Mouse (Mus musculus): ENCODE data around the gene Ppp2r3a.

Ppp2r3a gene

DNA sequence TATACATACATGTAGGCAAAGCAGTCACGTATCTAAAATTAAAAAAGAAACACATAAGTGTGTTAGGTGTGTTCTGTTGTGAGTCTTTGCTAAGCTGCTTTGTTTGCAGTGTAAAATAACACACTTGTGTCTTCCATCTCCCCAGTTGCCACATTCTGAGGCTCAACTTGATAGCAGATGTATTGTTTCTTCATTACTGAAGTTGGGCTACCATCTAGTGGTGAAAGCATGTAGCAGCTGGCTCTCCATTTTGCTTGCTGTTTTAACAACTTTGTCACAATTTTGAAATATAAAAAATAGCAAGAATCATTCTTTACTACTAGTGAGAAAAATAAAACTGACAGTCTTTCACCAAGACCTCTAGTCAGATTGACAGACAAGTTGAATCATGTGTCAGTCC lies 92.2 kb downstream of the Ppp2r3a start:
- peak; percentile 4 to 37 for DNase-seq (ENCODE audit: low spot score in 2 of 2)

- DNase-seq (ENCODE audit: low spot score in 2 of 2), result no peak
Observed at GRCm38 (mm10) chr9:101152872-101153271, 98.7 kb downstream of the Ppp2r3a start.

- DNase-seq (ENCODE audit: low spot score in 2 of 2), result no peak
Observed at GRCm38 (mm10) chr9:101143635-101144034, 108.0 kb downstream of the Ppp2r3a start.

DNA sequence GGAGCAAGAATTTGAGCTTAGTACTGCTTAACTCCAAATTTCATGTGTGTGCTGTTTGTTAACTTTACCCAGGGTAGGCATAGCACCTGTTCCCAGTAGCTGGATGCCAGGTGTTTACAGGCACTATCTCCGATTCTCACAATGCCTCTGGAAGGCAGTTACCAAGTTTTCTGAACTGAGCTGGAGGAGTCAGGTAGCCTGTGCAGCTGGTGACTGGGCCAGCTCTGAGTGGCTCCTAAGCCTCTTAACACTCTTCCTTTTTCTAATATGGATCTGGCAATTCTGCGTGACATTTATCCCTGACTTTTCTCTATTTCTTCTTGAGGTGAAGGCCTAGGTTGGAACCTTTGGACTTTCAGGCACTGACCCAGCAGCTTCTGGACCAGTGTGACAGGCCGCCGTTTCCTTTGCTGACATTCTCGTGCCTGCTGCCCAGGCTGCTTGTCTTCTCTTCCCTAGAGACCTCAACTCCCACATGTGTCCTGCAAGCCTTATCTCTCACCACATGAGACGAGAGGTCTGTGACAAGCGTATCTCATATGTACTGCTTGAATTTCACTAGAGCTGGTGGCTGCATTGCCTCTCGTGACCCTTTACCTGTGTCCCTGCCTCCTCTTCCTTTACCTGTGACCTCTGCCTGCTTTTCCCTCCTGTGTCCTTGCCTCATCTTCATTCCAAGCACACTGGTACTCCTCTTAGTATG lies 137.3 kb downstream of the Ppp2r3a start:
- no peak for DNase-seq (ENCODE audit: low spot score in 2 of 2)

GRCm38 (mm10) chr9:101113317-101113716 lies 138.3 kb downstream of the Ppp2r3a start:
- DNase-seq (ENCODE audit: low spot score in 2 of 2), result no peak

DNA sequence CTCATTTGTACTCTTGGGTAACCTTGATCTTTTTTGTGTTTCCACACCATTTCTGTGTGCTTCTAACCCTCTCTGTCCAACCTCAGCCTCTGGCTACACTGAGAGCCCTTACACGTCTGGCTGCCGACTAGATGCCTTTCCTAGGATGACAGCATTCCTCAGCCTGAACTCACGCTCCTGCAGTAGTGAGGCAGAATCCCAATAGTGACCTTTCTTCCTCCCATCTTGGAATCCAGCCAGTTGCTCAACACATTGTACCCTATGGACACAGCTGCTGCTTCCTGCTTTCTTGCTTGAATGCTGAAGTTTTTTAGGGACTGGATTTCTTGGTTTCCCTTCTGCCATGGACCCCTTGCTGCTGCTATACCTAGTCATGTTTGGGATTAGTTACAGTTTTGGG lies 141.6 kb downstream of the Ppp2r3a start:
- no peak for DNase-seq (ENCODE audit: low spot score in 2 of 2)

- no peak for DNase-seq (ENCODE audit: low spot score in 2 of 2)
Observed at GRCm38 (mm10) chr9:101107386-101107785, 144.2 kb downstream of the Ppp2r3a start.

- no peak for DNase-seq (ENCODE audit: low spot score in 2 of 2)
Observed at GRCm38 (mm10) chr9:101105735-101106134, 145.9 kb downstream of the Ppp2r3a start.

GRCm38 (mm10) chr9:101104931-101105330 lies 146.7 kb downstream of the Ppp2r3a start:
- DNase-seq (ENCODE audit: low spot score in 2 of 2), result no peak

DNA sequence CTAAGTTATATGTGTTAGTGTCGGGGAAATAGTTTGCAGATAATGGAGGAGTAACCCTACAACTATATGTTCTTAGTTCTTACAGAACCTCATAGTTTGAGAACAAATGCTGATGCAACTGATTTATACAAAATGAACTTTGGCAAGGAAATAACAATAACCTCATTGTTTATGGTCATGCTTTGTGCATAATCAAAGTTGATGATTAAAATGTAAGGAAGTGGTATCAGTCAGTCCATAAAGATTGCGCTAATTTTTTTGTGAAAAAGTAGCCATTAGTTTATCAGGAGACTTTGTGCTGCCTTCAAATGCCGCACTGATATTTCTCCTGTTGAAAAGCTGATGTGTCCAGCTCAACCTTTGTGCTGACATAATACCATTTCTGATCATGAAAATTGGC lies 149.3 kb downstream of the Ppp2r3a start:
- no peak for DNase-seq (ENCODE audit: low spot score in 2 of 2)

DNA sequence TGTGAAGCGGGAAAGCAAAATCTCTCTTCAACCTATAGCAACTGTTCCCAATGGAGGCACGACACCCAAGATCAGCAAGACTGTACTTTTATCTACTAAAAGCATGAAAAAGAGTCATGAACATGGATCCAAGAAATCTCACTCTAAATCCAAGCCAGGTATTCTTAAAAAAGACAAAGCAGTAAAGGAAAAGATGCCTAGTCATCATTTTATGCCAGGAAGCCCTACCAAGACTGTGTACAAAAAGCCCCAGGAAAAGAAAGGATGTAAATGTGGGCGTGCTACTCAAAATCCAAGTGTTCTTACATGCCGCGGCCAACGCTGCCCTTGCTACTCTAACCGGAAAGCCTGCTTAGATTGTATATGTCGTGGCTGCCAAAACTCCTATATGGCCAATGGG lies 150.0 kb downstream of the Ppp2r3a start:
- no peak for DNase-seq (ENCODE audit: low spot score in 2 of 2)

DNA sequence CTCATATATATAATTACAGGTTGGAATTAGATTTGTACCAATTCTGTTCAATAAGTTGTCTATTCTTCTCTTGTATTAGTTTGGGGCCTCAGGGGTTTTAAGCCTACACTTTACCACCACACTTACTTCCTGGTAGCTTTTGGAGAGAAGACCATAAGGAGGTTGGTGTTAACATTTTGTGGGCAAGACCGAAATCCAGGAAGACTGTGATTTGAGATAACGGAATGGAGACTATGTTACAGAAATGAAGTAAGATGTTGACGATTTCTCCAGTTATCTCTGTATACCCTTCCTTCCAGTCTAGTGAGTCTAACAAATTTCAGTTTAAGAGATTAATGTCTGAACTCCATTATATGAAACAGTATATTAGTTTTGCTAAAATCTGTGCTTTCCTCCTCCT lies 151.4 kb downstream of the Ppp2r3a start:
- DNase-seq (ENCODE audit: low spot score in 2 of 2), result no peak

DNA sequence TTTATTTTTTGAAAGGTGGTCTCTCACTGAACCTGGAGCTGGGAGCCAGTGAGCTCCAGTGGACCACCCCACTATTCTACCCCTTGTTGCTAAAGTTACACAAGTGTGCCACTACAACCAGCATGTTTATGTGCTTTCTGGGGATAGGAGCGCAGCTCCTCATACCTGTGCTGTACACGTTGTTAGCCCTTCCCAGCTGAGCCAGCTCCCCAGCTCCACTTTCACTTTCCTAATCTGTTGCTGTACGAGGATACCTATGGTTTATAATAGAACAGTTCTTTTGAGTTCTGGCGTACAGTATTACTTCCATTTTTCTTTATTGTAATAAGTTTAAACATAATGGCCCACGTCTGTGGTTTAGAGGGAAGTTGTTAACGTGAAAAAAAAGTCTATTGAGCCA lies 152.2 kb downstream of the Ppp2r3a start:
- no peak for DNase-seq (ENCODE audit: low spot score in 2 of 2)

- DNase-seq (ENCODE audit: low spot score in 2 of 2), result no peak
Observed at GRCm38 (mm10) chr9:101097542-101097941, 154.1 kb downstream of the Ppp2r3a start.

DNA sequence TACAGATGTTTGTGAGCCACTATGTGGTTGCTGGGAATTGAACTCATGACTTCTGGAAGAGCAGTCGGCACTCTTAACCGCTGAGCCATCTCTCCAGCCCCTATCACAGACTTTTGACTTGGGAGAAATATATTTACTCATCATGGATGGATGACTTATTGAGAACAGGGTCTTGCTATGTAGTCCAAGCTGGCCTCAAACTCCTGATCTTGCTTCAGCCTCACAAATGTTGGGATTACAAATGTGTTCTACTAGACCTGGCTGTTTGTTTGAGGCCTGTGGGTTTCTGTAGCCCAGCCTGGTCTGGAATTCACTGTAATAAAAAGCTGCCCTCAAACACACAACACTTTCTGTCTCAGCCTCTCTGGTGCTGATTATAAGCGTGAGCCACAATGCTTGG lies 155.1 kb downstream of the Ppp2r3a start:
- DNase-seq (ENCODE audit: low spot score in 2 of 2), result no peak

- DNase-seq (ENCODE audit: low spot score in 2 of 2), result no peak
Observed at GRCm38 (mm10) chr9:101095425-101095824, 156.2 kb downstream of the Ppp2r3a start.

- DNase-seq (ENCODE audit: low spot score in 2 of 2), result no peak
Observed at GRCm38 (mm10) chr9:101083728-101084127, 167.9 kb downstream of the Ppp2r3a start.

GRCm38 (mm10) chr9:101080046-101080685 lies 171.4 kb downstream of the Ppp2r3a start:
- DNase-seq (ENCODE audit: low spot score in 2 of 2), result no peak

DNA sequence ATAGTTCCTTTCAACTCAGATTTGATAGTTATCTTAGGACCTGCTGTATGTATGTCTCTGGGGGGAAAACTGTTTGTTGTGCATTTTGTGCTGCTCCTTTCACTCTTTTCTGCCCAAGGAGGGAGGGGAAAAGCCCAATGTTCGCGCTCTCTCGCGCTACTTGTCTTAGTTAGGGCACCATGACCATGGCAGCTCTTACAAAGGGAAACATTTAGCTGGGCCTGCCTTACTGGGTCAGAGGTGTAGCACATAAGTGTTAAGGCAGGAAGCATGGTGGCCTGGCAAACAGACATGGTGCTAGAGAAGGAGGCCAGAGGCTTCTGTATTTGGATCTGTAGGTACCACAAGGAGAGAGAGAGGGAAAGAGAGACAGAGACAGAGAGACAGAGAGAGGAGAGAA lies 173.0 kb downstream of the Ppp2r3a start:
- DNase-seq (ENCODE audit: low spot score in 2 of 2), result peak in 1 of 2 experiments; percentile 18

DNA sequence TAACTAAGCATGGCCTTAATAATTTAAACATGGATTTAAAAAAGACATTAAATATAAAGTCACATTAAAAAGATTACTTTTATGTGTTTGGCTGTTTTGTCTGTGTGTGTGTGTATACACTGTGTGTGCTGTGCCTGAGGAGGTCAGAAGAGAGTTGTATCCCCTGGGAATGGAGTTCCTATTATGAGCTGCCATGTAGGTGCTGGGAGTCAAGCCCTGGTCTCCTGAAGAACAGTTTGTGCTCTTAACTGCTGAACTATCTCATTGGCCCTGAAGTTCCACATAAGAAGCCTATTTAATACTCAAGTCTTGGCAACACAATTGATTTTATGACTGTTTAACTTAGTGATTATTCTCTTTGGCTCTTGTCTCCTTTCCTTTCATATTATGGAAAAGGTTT lies 174.1 kb downstream of the Ppp2r3a start:
- DNase-seq (ENCODE audit: low spot score in 2 of 2), result no peak

GRCm38 (mm10) chr9:101076095-101076875 lies 175.3 kb downstream of the Ppp2r3a start:
- peak; percentile 34 to 49 for DNase-seq (ENCODE audit: low spot score in 2 of 2)

GRCm38 (mm10) chr9:101075694-101076093 lies 175.9 kb downstream of the Ppp2r3a start:
- no peak for DNase-seq (ENCODE audit: low spot score in 2 of 2)

- DNase-seq (ENCODE audit: low spot score in 2 of 2), result no peak
Observed at GRCm38 (mm10) chr9:101075091-101075581, 176.5 kb downstream of the Ppp2r3a start.
